Mouse (Mus musculus): ENCODE data around the gene Uqcr11.

GRCm38 (mm10) chr10:80389185-80389708, 17.4 kb downstream of the Uqcr11 start:
- no peak for TF ChIP-seq CTCF (IDR thresholded peaks at IDR 0.05; ENCODE audit: borderline replicate concordance, insufficient read depth, low read depth, low read length)
- no peak for TF ChIP-seq POLR2A (IDR thresholded peaks at IDR 0.05; ENCODE audit: borderline replicate concordance, insufficient read depth, low read length)
